Mouse (Mus musculus): ENCODE measurements at regions not wholly inside any gene's neighbourhood (a gene's known extent, or its start where the extent isn't known, plus 50 kb on each side); places are given as distances from the start of the nearest gene placed in this dataset.

- peak; percentile 48 for DNase-seq
Observed at GRCm38 (mm10) chr2:11362205-11362994, 190.5 kb downstream of the Prkcq start.

GRCm38 (mm10) chr2:11359280-11359679 is 187.4 kb downstream of the Prkcq start:
- DNase-seq: no peak

GRCm38 (mm10) chr2:11356714-11357113 is 184.8 kb downstream of the Prkcq start:
- no peak for DNase-seq

DNA sequence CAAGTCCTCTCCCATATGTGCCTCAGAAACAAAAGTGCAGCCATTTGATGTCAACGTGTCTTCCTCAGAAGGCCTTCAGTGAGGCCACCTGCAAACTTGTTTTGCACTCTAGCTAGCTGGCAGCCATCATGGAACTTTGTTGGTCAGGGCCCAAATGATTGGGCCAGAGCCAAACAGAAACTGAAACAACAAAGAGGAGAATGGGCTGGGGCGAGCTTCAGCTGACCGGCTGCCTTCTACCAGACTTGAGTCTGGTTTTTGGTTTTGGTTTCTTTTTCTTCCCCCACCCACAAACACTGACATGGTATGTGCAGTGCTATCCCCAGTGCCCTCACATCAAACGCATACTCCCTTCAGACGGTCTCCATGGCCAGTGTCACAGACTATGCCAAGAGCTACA is 183.7 kb downstream of the Prkcq start:
- no peak for DNase-seq

Data from adrenal gland, postnatal 10 days (tissue).